Mouse (Mus musculus): Measurements from ENCODE around the gene Adgb.
"Not testable (repeated sequence)": the region's sequence is repeated elsewhere in the genome, so short reads cannot be mapped to it uniquely, and the experiment has no call there.

Gene Adgb

GRCm38 (mm10) chr10:10471961-10472610, at the start of gene Adgb:
Adgb (minus strand) TSS chr10:10472326.
- in situ Hi-C loops (cut with MboI, MseI), result no loop called here

- in situ Hi-C loops (cut with MboI, MseI), result no loop called here
Measured at GRCm38 (mm10) chr10:10480139-10480538, 8.0 kb upstream of the Adgb start.

GRCm38 (mm10) chr10:10477429-10477828, 5.3 kb upstream of the Adgb start:
- in situ Hi-C loops (cut with MboI, MseI), result not testable (repeated sequence)

- in situ Hi-C loops (cut with MboI, MseI), result no loop called here
Measured at GRCm38 (mm10) chr10:10476956-10477355, 4.8 kb upstream of the Adgb start.

- in situ Hi-C loops (cut with MboI, MseI), result no loop called here
Measured at GRCm38 (mm10) chr10:10476549-10476948, 4.4 kb upstream of the Adgb start.

- in situ Hi-C loops (cut with MboI, MseI), result no loop called here
Measured at GRCm38 (mm10) chr10:10468699-10469547, 3.2 kb downstream of the Adgb start.

- in situ Hi-C loops (cut with MboI, MseI), result no loop called here
Measured at GRCm38 (mm10) chr10:10460113-10460512, 12.0 kb downstream of the Adgb start.

GRCm38 (mm10) chr10:10456991-10457390, 15.1 kb downstream of the Adgb start:
- in situ Hi-C loops (cut with MboI, MseI), result no loop called here

- in situ Hi-C loops (cut with MboI, MseI), result no loop called here
Measured at GRCm38 (mm10) chr10:10449067-10449466, 23.1 kb downstream of the Adgb start.

GRCm38 (mm10) chr10:10444841-10445466, 27.2 kb downstream of the Adgb start:
- in situ Hi-C loops (cut with MboI, MseI), result no loop called here

- in situ Hi-C loops (cut with MboI, MseI), result no loop called here
Measured at GRCm38 (mm10) chr10:10443558-10443957, 28.6 kb downstream of the Adgb start.

GRCm38 (mm10) chr10:10435014-10435413, 37.1 kb downstream of the Adgb start:
- in situ Hi-C loops (cut with MboI, MseI), result no loop called here

GRCm38 (mm10) chr10:10429635-10430034, 42.5 kb downstream of the Adgb start:
- in situ Hi-C loops (cut with MboI, MseI), result no loop called here

GRCm38 (mm10) chr10:10429032-10429431, 43.1 kb downstream of the Adgb start:
- in situ Hi-C loops (cut with MboI, MseI), result no loop called here

GRCm38 (mm10) chr10:10424383-10424782, 47.7 kb downstream of the Adgb start:
- in situ Hi-C loops (cut with MboI, MseI), result no loop called here

- in situ Hi-C loops (cut with MboI, MseI), result no loop called here
Measured at GRCm38 (mm10) chr10:10411046-10411445, 61.1 kb downstream of the Adgb start.

GRCm38 (mm10) chr10:10408166-10408565, 64.0 kb downstream of the Adgb start:
- in situ Hi-C loops (cut with MboI, MseI), result loop anchor here (10.0 kb wide), 1 partner anchor 147 kb away; the partner anchor contains the start of gene Rab32

- in situ Hi-C loops (cut with MboI, MseI), result no loop called here
Measured at GRCm38 (mm10) chr10:10395784-10396481, 76.2 kb downstream of the Adgb start.

- in situ Hi-C loops (cut with MboI, MseI), result no loop called here
Measured at GRCm38 (mm10) chr10:10374629-10375028, 97.5 kb downstream of the Adgb start.

- in situ Hi-C loops (cut with MboI, MseI), result loop anchor here (10.0 kb wide), 1 partner anchor 511 kb away; no protein-coding TSS in a partner anchor
Measured at GRCm38 (mm10) chr10:10364025-10364424, 108.1 kb downstream of the Adgb start.

GRCm38 (mm10) chr10:10355605-10356227, 116.4 kb downstream of the Adgb start:
- in situ Hi-C loops (cut with MboI, MseI), result no loop called here
